Mouse (Mus musculus) midbrain, embryonic 11.5 days (tissue): ENCODE results near the gene Eif4enif1. TPM values are rescaled to one million over a fixed set of nuclear protein-coding genes. Genes with fewer than 3 reads are reported as not detected.
"Not testable (repeated sequence)": the region's sequence is repeated elsewhere in the genome, so short reads cannot be mapped to it uniquely, and the experiment has no call there.

Experiments used
- ATAC-seq: fragments of 200-750 bp; cut with Nextera tagmentation; 2 replicates; pipeline ENCODE4 v1.8.0; 2017; ENCODE audit warnings: moderate TSS enrichment, moderate library complexity; ENCODE audit not compliant: low FRiP score
- DNase-seq: peaks from one replicate; pipeline ENCODE4 v3.0.0; 2015; ENCODE audit warnings: low spot score; ENCODE audit errors: missing footprints
- H3K27ac ChIP-seq: fragments of 300-500 bp; sonication (generic); 2 replicates; pipeline ENCODE4 v1.5.1; 2014; ENCODE audit warnings: low read depth, low read length
- H3K27me3 ChIP-seq: fragments of 300-500 bp; sonication (generic); 2 replicates; pipeline ENCODE4 v1.6.1; 2014; ENCODE audit warnings: mild to moderate bottlenecking, low read length, moderate library complexity, mixed read lengths; ENCODE audit not compliant: control insufficient read depth, insufficient read depth
- H3K36me3 ChIP-seq: fragments of 300-500 bp; sonication (generic); 2 replicates; pipeline ENCODE4 v1.6.1; 2014; ENCODE audit warnings: mild to moderate bottlenecking, low read length, moderate library complexity, mixed read lengths; ENCODE audit not compliant: control insufficient read depth, insufficient read depth
- H3K4me1 ChIP-seq: fragments of 300-500 bp; sonication (generic); 2 replicates; pipeline ENCODE4 v1.6.1; 2014; ENCODE audit warnings: low read length; ENCODE audit not compliant: control insufficient read depth, insufficient read depth
- H3K4me2 ChIP-seq: fragments of 300-500 bp; sonication (generic); 2 replicates; pipeline ENCODE4 v1.6.1; 2014; ENCODE audit warnings: mild to moderate bottlenecking, moderate library complexity
- H3K4me3 ChIP-seq: fragments of 300-500 bp; sonication (generic); 2 replicates; pipeline ENCODE4 v1.5.1; 2014; ENCODE audit warnings: low read depth, low read length
- H3K9ac ChIP-seq: fragments of 300-500 bp; sonication (generic); 2 replicates; pipeline ENCODE4 v1.6.1; 2014; ENCODE audit warnings: low read length
- H3K9me3 ChIP-seq: fragments of 300-500 bp; sonication (generic); 2 replicates; pipeline ENCODE4 v1.6.1; 2016; ENCODE audit warnings: low read length; ENCODE audit not compliant: control insufficient read depth
- WGBS: fragments of 180-500 bp; shearing (Covaris S2); extraction: QIAGEN DNeasy Blood & Tissue Kit; methylation state at CpG from one replicate; pipeline ENCODE4 v1.1.7; 2014; 5-methylcytosine and 5-hydroxymethylcytosine counted together
- polyA plus RNA-seq: library from polyadenylated mRNA; unstranded; fragments of >200 nt; fragmentation: Nextera tagmentation; extraction: Ambion mirVana; gene quantifications from 2 replicates; pipeline ENCODE4 v1.2.1, GENCODE M21; 2014

Gene Eif4enif1
- polyA plus RNA-seq = 54.5 and 54.7 TPM in 2 replicates

DNA sequence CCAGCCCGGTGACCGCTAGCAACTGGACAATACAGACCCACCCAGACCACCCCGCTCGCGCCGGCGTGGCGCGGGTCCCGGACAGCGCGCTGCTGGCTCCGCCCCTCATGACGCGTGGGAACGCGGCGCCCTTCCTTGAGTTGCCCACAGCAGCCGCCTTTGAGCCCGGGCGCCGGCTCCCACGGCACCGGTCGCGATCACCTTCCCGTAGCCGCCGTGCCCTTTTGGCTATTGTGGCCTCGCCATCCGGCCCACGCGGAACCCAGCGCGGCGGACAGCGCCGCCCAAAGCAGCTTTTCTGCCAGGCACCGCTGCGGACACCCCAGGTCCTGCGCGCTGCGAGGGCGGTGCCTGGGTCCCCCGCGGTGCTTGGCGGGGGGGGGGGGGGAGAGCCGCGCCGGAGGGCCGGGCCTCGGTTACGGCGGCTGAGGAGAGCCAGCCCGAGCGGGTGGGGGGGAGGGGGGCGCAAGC is at the start of gene Eif4enif1:
Eif4enif1 (plus strand) TSS at position 162 of the 471 bp plus-strand sequence.
- under 1% methylated on average over 40 of the region's 57 CpGs for WGBS
- H3K27me3 ChIP-seq = no peaks in the 10 kb centered on the region
- ATAC-seq = peak; percentile 83

GRCm38 (mm10) chr11:3153666-3154397 is 48.4 kb upstream of the Eif4enif1 start:
- H3K27ac ChIP-seq = not testable (repeated sequence)
- WGBS = 88% methylated on average over 1 of the region's 1 CpGs
- DNase-seq = peak; percentile 91

More for the DNA sequence above, at the start of gene Eif4enif1:
- Histone ChIP-seq H3K4me1 (no peaks in the 10 kb centered on the region; the same call in 1 of the 2 replicates), H3K27ac (peak within 1 kb of the TSS; percentile 4; the same call in 1 of the 2 replicates), H3K9me3 (no peaks in the 10 kb centered on the region), H3K9ac (peak within 1 kb of the TSS; percentile 46), H3K4me3 (peak within 1 kb of the TSS; percentile 35), H3K4me2 (peak within 1 kb of the TSS; percentile 30), H3K36me3 (peaks cover 6% of the 10 kb centered on the region)
- peak; percentile 99 for DNase-seq

DNA sequence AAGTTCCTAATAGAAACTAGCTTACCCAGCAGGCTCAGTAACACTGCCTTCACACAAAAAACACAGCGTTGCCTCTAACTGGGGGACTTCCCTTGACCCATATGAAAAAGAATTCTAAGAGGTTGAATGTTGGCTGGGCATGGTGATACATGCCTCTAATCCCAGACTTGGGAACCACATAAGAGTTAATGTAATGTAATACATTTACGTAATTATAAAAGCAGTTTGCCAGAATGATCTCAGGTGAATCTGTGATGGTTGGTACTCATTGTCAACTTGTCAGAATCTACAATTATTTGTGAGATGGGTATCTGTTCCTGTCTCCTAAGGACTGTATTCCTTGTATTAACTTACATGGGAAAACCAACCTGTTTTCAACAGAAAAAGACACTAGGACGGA is 45.2 kb upstream of the Eif4enif1 start:
- H3K4me1 ChIP-seq, H3K4me2 ChIP-seq, H3K9me3 ChIP-seq, H3K27me3 ChIP-seq, ATAC-seq, H3K9ac ChIP-seq, H3K36me3 ChIP-seq, DNase-seq, H3K4me3 ChIP-seq, H3K27ac ChIP-seq: not testable (repeated sequence)
- 94% methylated on average over 2 of the region's 3 CpGs for WGBS

More at GRCm38 (mm10) chr11:3153666-3154397, 48.4 kb upstream of the Eif4enif1 start:
- H3K4me1 ChIP-seq, H3K9me3 ChIP-seq, H3K27me3 ChIP-seq, H3K9ac ChIP-seq, H3K36me3 ChIP-seq, H3K4me2 ChIP-seq, H3K4me3 ChIP-seq: not testable (repeated sequence)
- ATAC-seq = peak; percentile 60

DNA sequence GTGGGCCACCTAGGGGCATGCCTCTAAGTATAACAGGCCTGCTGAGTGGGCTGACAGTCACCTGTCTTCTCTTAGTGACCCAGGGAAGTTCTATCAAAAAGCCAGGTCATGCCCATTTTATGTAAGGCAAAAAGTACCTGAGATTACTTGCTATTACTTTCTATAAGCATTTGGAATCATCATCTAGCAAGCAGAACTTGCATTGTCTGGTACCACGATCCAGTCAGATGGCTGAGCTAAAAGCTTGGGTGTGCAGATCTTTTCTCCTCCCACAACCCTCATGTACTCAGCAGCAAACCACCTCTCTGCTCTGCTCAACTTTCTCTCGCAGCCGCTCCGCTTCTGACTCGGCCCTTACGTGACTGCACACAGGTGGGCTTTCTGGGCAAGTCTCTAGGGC is 44.2 kb upstream of the Eif4enif1 start:
- H3K4me1 ChIP-seq = not testable (repeated sequence)

DNA sequence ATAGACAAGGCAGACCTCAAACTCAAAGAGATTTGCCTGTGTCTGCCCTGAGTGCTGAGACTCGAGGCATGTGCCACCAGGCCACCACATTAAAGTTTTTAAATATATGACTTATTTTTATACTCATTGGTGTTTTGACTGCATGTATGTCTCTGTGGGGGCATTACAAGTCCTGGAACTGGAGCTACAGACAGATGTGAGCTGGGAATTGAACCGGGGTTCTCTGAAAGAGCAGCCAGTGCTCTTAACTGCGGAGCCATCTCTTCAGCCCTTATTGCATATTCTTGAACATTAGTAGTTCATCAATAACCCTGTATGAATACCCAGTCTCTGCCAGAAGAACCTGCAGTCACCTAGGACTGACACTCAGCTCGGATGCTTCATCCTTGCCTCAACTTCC is 43.4 kb upstream of the Eif4enif1 start:
- not testable (repeated sequence) for H3K9ac ChIP-seq, H3K4me2 ChIP-seq, H3K4me1 ChIP-seq, H3K36me3 ChIP-seq, H3K27me3 ChIP-seq, ATAC-seq, DNase-seq, H3K27ac ChIP-seq, H3K4me3 ChIP-seq, H3K9me3 ChIP-seq
- WGBS = 87% methylated on average over 4 of the region's 4 CpGs

More for the DNA sequence above, 44.2 kb upstream of the Eif4enif1 start:
- not testable (repeated sequence) for H3K4me3 ChIP-seq, H3K27me3 ChIP-seq, ATAC-seq, H3K9ac ChIP-seq, H3K27ac ChIP-seq, H3K4me2 ChIP-seq, H3K9me3 ChIP-seq, DNase-seq, H3K36me3 ChIP-seq
- WGBS = 92% methylated on average over 6 of the region's 6 CpGs

GRCm38 (mm10) chr11:3161370-3161769 is 40.8 kb upstream of the Eif4enif1 start:
- H3K36me3 ChIP-seq = not testable (repeated sequence)

DNA sequence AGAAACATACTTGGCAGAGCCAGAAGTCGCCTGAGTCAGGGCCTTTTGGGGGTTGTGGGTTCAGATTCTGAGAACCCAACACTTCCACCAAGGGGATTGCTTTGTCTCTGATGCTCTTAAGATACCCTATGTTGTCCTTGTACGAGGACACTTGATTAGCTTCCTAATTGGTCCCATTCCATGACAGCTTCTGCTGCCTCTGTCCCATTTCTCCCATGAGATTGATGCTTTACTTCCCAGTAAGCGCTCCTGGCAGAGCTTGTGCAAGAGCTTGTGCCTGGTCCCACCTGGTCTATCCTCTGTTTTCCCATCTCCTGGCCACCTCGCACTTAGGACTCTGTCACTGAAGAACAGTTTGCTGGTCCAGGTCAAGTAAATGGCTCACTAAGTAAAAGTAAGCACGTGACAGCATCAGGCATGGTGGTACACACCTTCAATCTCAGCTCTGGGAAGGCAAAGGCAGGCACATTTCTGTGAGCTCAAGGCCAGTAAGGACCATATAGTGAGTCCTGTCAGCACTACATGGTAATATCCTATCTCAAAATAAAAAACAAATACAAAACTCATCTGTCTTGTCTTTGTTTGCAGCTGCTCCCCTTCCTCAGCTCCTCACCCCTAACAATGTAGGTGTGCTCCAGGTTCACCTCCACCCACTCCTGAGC is 39.8 kb upstream of the Eif4enif1 start:
- not testable (repeated sequence) for DNase-seq, H3K36me3 ChIP-seq, H3K4me3 ChIP-seq, H3K4me2 ChIP-seq, H3K27me3 ChIP-seq, H3K9me3 ChIP-seq, H3K4me1 ChIP-seq, H3K27ac ChIP-seq, H3K9ac ChIP-seq
- 67% methylated on average over 5 of the region's 5 CpGs for WGBS
- ATAC-seq = peak; percentile 31

More at GRCm38 (mm10) chr11:3161370-3161769, 40.8 kb upstream of the Eif4enif1 start:
- H3K9ac ChIP-seq, H3K27me3 ChIP-seq, ATAC-seq, H3K4me2 ChIP-seq, H3K9me3 ChIP-seq, H3K4me1 ChIP-seq, H3K27ac ChIP-seq, H3K4me3 ChIP-seq: not testable (repeated sequence)
- peak; percentile 87 for DNase-seq
- 65% methylated on average over 1 of the region's 2 CpGs for WGBS

- not testable (repeated sequence) for DNase-seq, H3K4me3 ChIP-seq, H3K9ac ChIP-seq, H3K4me2 ChIP-seq, H3K4me1 ChIP-seq, H3K27me3 ChIP-seq, ATAC-seq, H3K27ac ChIP-seq, H3K36me3 ChIP-seq
- peaks cover 13% of the 10 kb centered on the region for H3K9me3 ChIP-seq
- 86% methylated on average over 2 of the region's 2 CpGs for WGBS
These were observed 39.1 kb upstream of the Eif4enif1 start for GRCm38 (mm10) chr11:3163122-3163521.

- not testable (repeated sequence) for H3K27ac ChIP-seq, H3K27me3 ChIP-seq, H3K4me1 ChIP-seq, H3K4me3 ChIP-seq, DNase-seq, ATAC-seq, H3K4me2 ChIP-seq, H3K9ac ChIP-seq, H3K36me3 ChIP-seq
- peaks cover 13% of the 10 kb centered on the region for H3K9me3 ChIP-seq
- WGBS = 71% methylated on average over 3 of the region's 3 CpGs
These were observed 38.5 kb upstream of the Eif4enif1 start for GRCm38 (mm10) chr11:3163661-3164060.
